Mouse (Mus musculus): ENCODE results near the gene 1810049J17Rik. TPM values are rescaled to one million over a fixed set of nuclear protein-coding genes. Genes with fewer than 3 reads are reported as not detected.

1810049J17Rik gene
- total RNA-seq, 2 experiments from 2014 or later: 0.77 to 1.6 TPM

- DNase-seq (ENCODE audit: low spot score in 2 of 2): no peak
Measured at GRCm38 (mm10) chr15:12313255-12313654, 8.4 kb downstream of the 1810049J17Rik start.

- DNase-seq (ENCODE audit: low spot score in 2 of 2): no peak
Measured at GRCm38 (mm10) chr15:12311465-12311864, 10.2 kb downstream of the 1810049J17Rik start.

- DNase-seq (ENCODE audit: low spot score in 2 of 2): no peak
Measured at GRCm38 (mm10) chr15:12310676-12311075, 11.0 kb downstream of the 1810049J17Rik start.

- no peak for DNase-seq (ENCODE audit: low spot score in 2 of 2)
Measured at GRCm38 (mm10) chr15:12308539-12308938, 13.2 kb downstream of the 1810049J17Rik start.

GRCm38 (mm10) chr15:12307114-12307513 lies 14.6 kb downstream of the 1810049J17Rik start:
- DNase-seq (ENCODE audit: low spot score in 2 of 2): no peak

- no peak for DNase-seq (ENCODE audit: low spot score in 2 of 2)
Measured at GRCm38 (mm10) chr15:12306188-12307071, 15.3 kb downstream of the 1810049J17Rik start.

GRCm38 (mm10) chr15:12301771-12302170 lies 19.9 kb downstream of the 1810049J17Rik start:
- DNase-seq (ENCODE audit: low spot score in 2 of 2): no peak

GRCm38 (mm10) chr15:12298231-12298737 lies 23.4 kb downstream of the 1810049J17Rik start:
- no peak for DNase-seq (ENCODE audit: low spot score in 2 of 2)

- DNase-seq (ENCODE audit: low spot score in 2 of 2): no peak
Measured at GRCm38 (mm10) chr15:12296228-12296627, 25.5 kb downstream of the 1810049J17Rik start.

GRCm38 (mm10) chr15:12291757-12292156 lies 29.9 kb downstream of the 1810049J17Rik start:
- DNase-seq (ENCODE audit: low spot score in 2 of 2): no peak

GRCm38 (mm10) chr15:12290330-12290729 lies 31.4 kb downstream of the 1810049J17Rik start:
- no peak for DNase-seq (ENCODE audit: low spot score in 2 of 2)

- DNase-seq (ENCODE audit: low spot score in 2 of 2): no peak
Measured at GRCm38 (mm10) chr15:12285535-12285809, 36.2 kb downstream of the 1810049J17Rik start.

- no peak for DNase-seq (ENCODE audit: low spot score in 2 of 2)
Measured at GRCm38 (mm10) chr15:12284794-12285534, 36.7 kb downstream of the 1810049J17Rik start.

- DNase-seq (ENCODE audit: low spot score in 2 of 2): no peak
Measured at GRCm38 (mm10) chr15:12279816-12280215, 41.9 kb downstream of the 1810049J17Rik start.

GRCm38 (mm10) chr15:12275091-12275623 lies 46.5 kb downstream of the 1810049J17Rik start:
- no peak for DNase-seq (ENCODE audit: low spot score in 2 of 2)

GRCm38 (mm10) chr15:12274053-12274769 lies 47.5 kb downstream of the 1810049J17Rik start:
- DNase-seq (ENCODE audit: low spot score in 2 of 2): no peak

GRCm38 (mm10) chr15:12273325-12274052 lies 48.2 kb downstream of the 1810049J17Rik start:
- no peak for DNase-seq (ENCODE audit: low spot score in 2 of 2)

All from adrenal gland, adult 18-20 months (tissue).